Mouse (Mus musculus): ENCODE data around the gene Syt3.

Gene Syt3

DNA sequence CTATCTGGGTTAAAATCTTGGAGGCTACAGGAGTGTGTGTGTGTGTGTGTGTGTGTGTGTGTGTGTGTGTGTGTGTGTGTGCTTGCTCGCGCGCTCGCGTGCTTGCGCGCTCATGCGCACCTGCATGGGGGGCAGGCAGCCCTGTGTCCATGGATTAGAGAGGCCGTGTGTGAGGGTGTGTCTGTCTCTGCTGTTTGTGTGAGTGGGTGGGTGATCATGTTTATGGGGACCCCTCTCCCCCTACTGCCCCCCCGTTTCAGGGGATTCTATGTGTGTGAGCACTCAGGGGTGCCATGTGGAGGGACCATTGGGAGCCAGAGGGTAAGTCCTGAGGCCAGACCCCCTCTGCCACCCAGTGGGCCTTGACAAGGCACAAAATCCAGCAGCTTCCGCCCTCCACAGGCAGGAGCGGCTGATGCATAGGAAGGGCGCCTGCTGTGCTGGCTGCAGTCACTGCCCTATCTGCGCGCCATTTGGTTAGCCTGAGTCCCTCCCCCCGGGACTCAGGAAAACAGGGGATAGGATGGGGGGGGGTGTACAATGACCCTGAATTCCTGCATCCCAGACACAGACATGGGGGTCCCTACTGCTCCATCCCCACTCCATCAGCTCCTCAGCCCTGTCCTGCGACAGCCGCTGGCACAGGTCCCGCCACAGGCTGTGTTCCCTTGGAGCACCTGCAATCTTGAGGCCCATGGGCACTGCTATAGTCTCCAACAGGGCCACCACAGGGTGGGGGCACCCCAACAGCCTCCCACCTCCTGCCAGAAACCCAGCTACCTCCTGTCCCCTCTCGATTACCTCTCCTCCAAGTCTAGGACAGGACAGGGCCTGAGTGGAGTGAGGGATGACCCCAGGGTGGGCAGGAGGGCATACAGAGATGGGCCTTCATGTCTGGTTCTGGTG lies 59.6 kb downstream of the Syt3 start:
- DNase-seq (ENCODE audit: low spot score in 2 of 2), result no peak

DNA sequence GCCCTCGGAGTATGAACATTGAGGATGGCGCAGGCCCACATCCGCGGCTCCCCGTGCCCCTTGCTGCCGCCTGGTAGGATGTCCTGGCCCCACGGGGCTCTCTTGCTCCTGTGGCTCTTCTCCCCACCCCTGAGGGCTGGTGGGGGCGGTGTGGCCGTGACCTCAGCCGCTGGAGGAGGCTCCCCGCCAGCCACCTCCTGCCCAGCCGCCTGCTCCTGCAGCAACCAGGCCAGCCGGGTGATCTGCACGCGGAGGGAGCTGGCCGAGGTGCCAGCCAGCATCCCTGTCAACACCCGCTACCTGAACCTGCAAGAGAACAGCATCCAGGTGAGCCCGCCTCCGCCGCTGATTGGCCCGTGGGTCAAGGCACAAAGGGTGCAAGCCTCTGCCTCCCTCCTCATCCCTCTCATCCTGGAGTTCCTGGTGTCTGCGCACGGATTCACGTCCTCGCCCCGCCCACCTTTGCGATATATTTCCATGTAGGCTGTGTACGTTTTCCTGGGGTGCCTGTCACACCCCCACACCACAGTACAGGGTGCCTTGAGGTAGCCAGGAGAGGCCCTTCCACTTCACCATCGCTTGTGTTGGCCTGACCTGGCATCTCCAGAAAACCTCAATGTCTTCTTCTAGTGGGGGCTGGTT lies 61.1 kb downstream of the Syt3 start:
- DNase-seq (ENCODE audit: low spot score in 2 of 2), result no peak

DNA sequence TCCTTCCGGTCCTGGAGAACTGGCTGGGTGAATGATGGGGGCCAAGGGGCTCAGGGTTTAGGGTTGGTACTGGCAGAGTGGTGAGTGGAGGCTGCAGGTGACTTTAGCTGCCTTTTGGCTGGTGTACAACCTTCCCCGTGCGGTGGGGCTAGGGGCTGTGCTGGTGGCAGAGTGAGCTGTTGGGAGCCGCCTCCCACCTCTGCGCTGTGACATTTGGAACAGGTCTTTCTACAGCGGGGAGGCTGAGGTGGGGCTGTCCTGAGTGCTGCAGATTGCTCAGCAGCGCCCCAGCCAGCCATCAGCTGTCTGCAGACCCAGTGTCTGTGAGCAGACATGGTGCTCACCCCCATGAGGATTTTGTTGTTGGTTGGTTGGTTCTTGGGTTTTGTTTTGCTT lies 61.6 kb downstream of the Syt3 start:
- DNase-seq (ENCODE audit: low spot score in 2 of 2), result no peak

DNA sequence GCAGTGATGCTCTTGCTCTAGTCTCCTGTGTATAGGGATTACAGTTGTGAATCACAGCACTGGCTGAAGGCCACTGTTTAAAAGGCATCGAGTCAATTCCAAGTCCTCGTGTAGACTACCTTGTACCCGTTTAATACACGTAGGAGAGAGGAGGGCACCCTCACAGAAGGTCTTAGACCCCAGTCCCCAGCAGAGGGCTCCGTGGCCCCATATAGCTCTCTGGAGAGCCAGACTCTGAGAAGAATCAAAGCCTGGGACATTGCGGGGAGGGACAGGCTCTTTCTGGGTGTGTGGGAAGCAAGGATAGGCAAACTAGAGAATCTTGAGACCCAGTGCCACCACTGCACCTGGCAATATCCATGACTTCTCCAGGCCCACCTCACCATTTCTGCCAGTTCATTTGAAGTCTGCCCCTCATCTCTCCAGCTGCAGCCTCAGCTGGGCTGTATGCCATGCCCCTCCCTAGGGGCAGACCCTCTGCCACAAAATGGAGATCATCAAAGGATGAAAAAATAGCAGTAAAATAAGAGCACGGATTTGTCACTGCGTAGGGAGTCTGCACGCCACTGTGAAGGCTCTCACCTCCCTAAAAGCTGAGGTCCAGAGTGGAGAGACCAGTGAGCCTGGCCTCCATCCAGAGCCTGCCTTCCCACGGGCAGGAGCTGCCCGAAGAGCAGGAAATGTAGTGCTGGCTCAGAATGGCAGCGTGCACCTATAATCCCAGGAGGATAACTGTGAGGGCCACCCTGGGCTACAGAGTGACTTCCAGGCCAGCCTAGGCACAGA lies 62.4 kb downstream of the Syt3 start:
- DNase-seq (ENCODE audit: low spot score in 2 of 2), result no peak
